Mouse (Mus musculus): ENCODE measurements around the gene Sulf2. TPM values are rescaled to one million over a fixed set of nuclear protein-coding genes. Genes with fewer than 3 reads are reported as not detected.

The Sulf2 gene
- total and polyA plus RNA-seq, 3 experiments: not detected

- no peak for TF ChIP-seq HCFC1 (IDR thresholded peaks at IDR 0.05; ENCODE audit: low read depth, low read length)
Observed at GRCm38 (mm10) chr2:166106631-166107030, 48.8 kb downstream of the Sulf2 start (continued).

GRCm38 (mm10) chr2:166105911-166106310, 49.6 kb downstream of the Sulf2 start:
- no peaks in the 10 kb centered on the region for H3K4me1 ChIP-seq (ENCODE audit: control insufficient read depth in 1 of 2, insufficient read depth in 2 of 2, low read length in 2 of 2)
- H3K27me3 ChIP-seq (ENCODE audit: control insufficient read depth in 1 of 2, insufficient read depth in 2 of 2, low read length in 2 of 2): no peaks in the 10 kb centered on the region
- H3K36me3 ChIP-seq (ENCODE audit: control insufficient read depth in 1 of 2, insufficient read depth in 2 of 2, low read length in 2 of 2): no peaks in the 10 kb centered on the region
- H3K79me2 ChIP-seq (ENCODE audit: control insufficient read depth, insufficient read depth, low read length, poor library complexity): no peaks in the 10 kb centered on the region
- no peak overlapping the region for H3K9ac ChIP-seq (ENCODE audit: control insufficient read depth, low read depth, low read length, poor library complexity, severe bottlenecking)
- H3K9me3 ChIP-seq (replicated peaks; ENCODE audit: insufficient read depth, low read length): no peaks in the 10 kb centered on the region
- no peak overlapping the region for H3K4me3 ChIP-seq (ENCODE audit: control insufficient read depth in 1 of 2, insufficient read depth in 1 of 2, low read depth in 2 of 2, low read length in 2 of 2)
- TF ChIP-seq USF1 (IDR thresholded peaks at IDR 0.05; ENCODE audit: low read depth, low read length) (no peak), HCFC1 (IDR thresholded peaks at IDR 0.05; ENCODE audit: low read depth, low read length) (no peak), ZKSCAN1 (IDR thresholded peaks at IDR 0.05; ENCODE audit: low read depth, low read length) (no peak), TAL1 (IDR thresholded peaks at IDR 0.05; ENCODE audit: low read length) (no peak), NELFE (IDR thresholded peaks at IDR 0.05; ENCODE audit: low read depth, low read length) (no peak), POLR2A (IDR thresholded peaks at IDR 0.05; ENCODE audit: control insufficient read depth in 1 of 2, insufficient read depth in 1 of 2, low read depth in 1 of 2, low read length in 2 of 2, poor library complexity in 1 of 2) (no peak), SMC3 (IDR thresholded peaks at IDR 0.05; ENCODE audit: low read depth, low read length) (no peak), MAX (IDR thresholded peaks at IDR 0.05; ENCODE audit: low read length) (no peak), CHD1 (IDR thresholded peaks at IDR 0.05; ENCODE audit: low read depth, low read length) (no peak), MYB (IDR thresholded peaks at IDR 0.05; ENCODE audit: low read depth, low read length) (no peak), MEF2A (IDR thresholded peaks at IDR 0.05; ENCODE audit: extremely low read depth, insufficient replicate concordance, low read depth, low read length, poor library complexity, severe bottlenecking) (no peak), JUND (IDR thresholded peaks at IDR 0.05; ENCODE audit: low read depth, low read length) (no peak)
- DNase-seq (ENCODE audit: low read depth, low spot score): no peak
- no peak overlapping the region for H3K27ac ChIP-seq (ENCODE audit: control insufficient read depth, low read depth, low read length)

- no peaks in the 10 kb centered on the region for H3K36me3 ChIP-seq (ENCODE audit: control insufficient read depth in 1 of 2, insufficient read depth in 2 of 2, low read length in 2 of 2)
- H3K9me3 ChIP-seq (replicated peaks; ENCODE audit: insufficient read depth, low read length): no peaks in the 10 kb centered on the region
- no peaks in the 10 kb centered on the region for H3K79me2 ChIP-seq (ENCODE audit: control insufficient read depth, insufficient read depth, low read length, poor library complexity)
- H3K27me3 ChIP-seq (ENCODE audit: control insufficient read depth in 1 of 2, insufficient read depth in 2 of 2, low read length in 2 of 2): no peaks in the 10 kb centered on the region
- no peak for DNase-seq (ENCODE audit: low read depth, low spot score)
- H3K4me1 ChIP-seq (ENCODE audit: control insufficient read depth in 1 of 2, insufficient read depth in 2 of 2, low read length in 2 of 2): no peaks in the 10 kb centered on the region
- H3K9ac ChIP-seq (ENCODE audit: control insufficient read depth, low read depth, low read length, poor library complexity, severe bottlenecking): no peak overlapping the region
- no peak overlapping the region for H3K4me3 ChIP-seq (ENCODE audit: control insufficient read depth in 1 of 2, insufficient read depth in 1 of 2, low read depth in 2 of 2, low read length in 2 of 2)
- TF ChIP-seq POLR2A (IDR thresholded peaks at IDR 0.05; ENCODE audit: control insufficient read depth in 1 of 2, insufficient read depth in 1 of 2, low read depth in 1 of 2, low read length in 2 of 2, poor library complexity in 1 of 2) (no peak), ZMIZ1 (IDR thresholded peaks at IDR 0.05; ENCODE audit: low read depth, low read length) (no peak), TAL1 (IDR thresholded peaks at IDR 0.05; ENCODE audit: low read length) (no peak), ELF1 (IDR thresholded peaks at IDR 0.05; ENCODE audit: low read depth, low read length) (no peak), HCFC1 (IDR thresholded peaks at IDR 0.05; ENCODE audit: low read depth, low read length) (no peak), MAX (IDR thresholded peaks at IDR 0.05; ENCODE audit: low read length) (no peak), E2F4 (IDR thresholded peaks at IDR 0.05; ENCODE audit: borderline replicate concordance, low read depth, low read length) (no peak), MYC (IDR thresholded peaks at IDR 0.05; ENCODE audit: low read depth, low read length) (no peak), RAD21 (IDR thresholded peaks at IDR 0.05; ENCODE audit: low read depth, low read length) (no peak), POLR2AphosphoS2 (IDR thresholded peaks at IDR 0.05; ENCODE audit: low read length) (no peak), KAT2A (conservative IDR thresholded peaks at IDR 0.05; ENCODE audit: low read depth, low read length) (no peak), ZKSCAN1 (IDR thresholded peaks at IDR 0.05; ENCODE audit: low read depth, low read length) (no peak), NELFE (IDR thresholded peaks at IDR 0.05; ENCODE audit: low read depth, low read length) (no peak), GATA1 (IDR thresholded peaks at IDR 0.05; ENCODE audit: low read depth, low read length) (no peak), EP300 (IDR thresholded peaks at IDR 0.05; ENCODE audit: low read depth in 1 of 2, low read length in 2 of 2) (no peak), SMC3 (IDR thresholded peaks at IDR 0.05; ENCODE audit: low read depth, low read length) (no peak), CTCF (IDR thresholded peaks at IDR 0.05 in 2 of 3, conservative IDR thresholded peaks at IDR 0.05 in 1 of 3; ENCODE audit: control insufficient read depth in 1 of 3, insufficient read depth in 1 of 3, low read depth in 2 of 3, low read length in 3 of 3, poor library complexity in 1 of 3, severe bottlenecking in 1 of 3) (no peak), MAZ (IDR thresholded peaks at IDR 0.05; ENCODE audit: low read depth, low read length) (no peak), NRF1 (IDR thresholded peaks at IDR 0.05; ENCODE audit: insufficient read depth, low read depth, low read length, poor library complexity, severe bottlenecking) (no peak), GABPA (IDR thresholded peaks at IDR 0.05; ENCODE audit: low read depth, low read length) (no peak)
- no peak overlapping the region for H3K27ac ChIP-seq (ENCODE audit: control insufficient read depth, low read depth, low read length)
Observed at GRCm38 (mm10) chr2:166102893-166103292, 52.6 kb downstream of the Sulf2 start.
